Mouse (Mus musculus): ENCODE measurements at regions not wholly inside any gene's neighbourhood (a gene's known extent, or its start where the extent isn't known, plus 50 kb on each side); places are given as distances from the start of the nearest gene placed in this dataset.

GRCm38 (mm10) chr3:70138926-70139325 lies 131.5 kb downstream of the Otol1 start:
- Histone ChIP-seq H3K4me1 (0 out of 2 replicates have a peak, but pooled peaks cover 5% of the 10 kb centered on the region), H3K27me3 (no peaks in the 10 kb centered on the region), H3K27ac (no peak overlapping the region), H3K9ac (no peak overlapping the region), H3K9me3 (no peaks in the 10 kb centered on the region), H3K4me2 (replicated peaks) (no peak overlapping the region), H3K36me3 (no peaks in the 10 kb centered on the region), H3K4me3 (no peak overlapping the region)
- no peak for ATAC-seq (ENCODE audit: insufficient number of reproducible peaks, insufficient read depth, low FRiP score, low TSS enrichment)
- 33% methylated on average over 4 of the region's 4 CpGs for WGBS

DNA sequence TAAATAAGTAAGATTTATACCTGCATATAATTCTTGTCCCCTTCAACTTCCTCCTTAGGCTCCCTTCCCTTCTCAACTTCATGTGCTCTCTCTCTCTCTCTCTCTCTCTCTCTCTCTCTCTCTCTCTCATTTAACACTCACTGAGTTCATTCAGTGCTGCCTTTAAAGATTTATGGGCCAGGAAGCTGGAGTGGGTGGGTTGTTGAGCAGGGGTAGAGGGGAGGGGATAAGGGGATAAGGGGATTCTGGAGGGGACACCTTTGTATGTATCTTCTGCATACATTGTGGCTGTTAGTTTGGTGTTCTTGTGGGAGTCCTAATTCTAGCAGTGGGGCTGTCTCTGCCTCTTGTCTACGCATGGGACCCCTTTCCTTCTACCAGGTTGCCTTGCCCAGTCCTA lies 138.3 kb downstream of the Otol1 start:
- Histone ChIP-seq H3K27me3 (no peaks in the 10 kb centered on the region), H3K9ac (no peak overlapping the region), H3K27ac (no peak overlapping the region), H3K36me3 (no peaks in the 10 kb centered on the region), H3K4me1 (0 out of 2 replicates have a peak, but pooled peaks cover 5% of the 10 kb centered on the region), H3K4me3 (no peak overlapping the region), H3K9me3 (no peaks in the 10 kb centered on the region), H3K4me2 (replicated peaks) (no peak overlapping the region)
- 67% methylated on average over 1 of the region's 1 CpGs for WGBS
- no peak for ATAC-seq (ENCODE audit: insufficient number of reproducible peaks, insufficient read depth, low FRiP score, low TSS enrichment)

GRCm38 (mm10) chr3:70151156-70151555 lies 143.7 kb downstream of the Otol1 start:
- Histone ChIP-seq H3K4me3 (no peak overlapping the region), H3K27ac (no peak overlapping the region), H3K36me3 (no peaks in the 10 kb centered on the region), H3K9ac (no peak overlapping the region), H3K27me3 (no peaks in the 10 kb centered on the region), H3K4me1 (no peaks in the 10 kb centered on the region), H3K4me2 (replicated peaks) (no peak overlapping the region), H3K9me3 (no peaks in the 10 kb centered on the region)
- ATAC-seq (ENCODE audit: insufficient number of reproducible peaks, insufficient read depth, low FRiP score, low TSS enrichment) = no peak
- 49% methylated on average over 5 of the region's 5 CpGs for WGBS

GRCm38 (mm10) chr3:70160043-70160442 lies 152.6 kb downstream of the Otol1 start:
- Histone ChIP-seq H3K27ac (no peak overlapping the region), H3K9ac (no peak overlapping the region), H3K4me3 (no peak overlapping the region), H3K36me3 (no peaks in the 10 kb centered on the region), H3K9me3 (no peaks in the 10 kb centered on the region), H3K27me3 (no peaks in the 10 kb centered on the region), H3K4me1 (no peaks in the 10 kb centered on the region), H3K4me2 (replicated peaks) (no peak overlapping the region)
- no peak for ATAC-seq (ENCODE audit: insufficient number of reproducible peaks, insufficient read depth, low FRiP score, low TSS enrichment)
- 67% methylated on average over 9 of the region's 9 CpGs for WGBS

- H3K9me3 ChIP-seq = no peaks in the 10 kb centered on the region
- ATAC-seq (ENCODE audit: insufficient number of reproducible peaks, insufficient read depth, low FRiP score, low TSS enrichment) = no peak
- 53% methylated on average over 4 of the region's 4 CpGs for WGBS
Observed at GRCm38 (mm10) chr3:70171667-70172066, 164.3 kb downstream of the Otol1 start.

DNA sequence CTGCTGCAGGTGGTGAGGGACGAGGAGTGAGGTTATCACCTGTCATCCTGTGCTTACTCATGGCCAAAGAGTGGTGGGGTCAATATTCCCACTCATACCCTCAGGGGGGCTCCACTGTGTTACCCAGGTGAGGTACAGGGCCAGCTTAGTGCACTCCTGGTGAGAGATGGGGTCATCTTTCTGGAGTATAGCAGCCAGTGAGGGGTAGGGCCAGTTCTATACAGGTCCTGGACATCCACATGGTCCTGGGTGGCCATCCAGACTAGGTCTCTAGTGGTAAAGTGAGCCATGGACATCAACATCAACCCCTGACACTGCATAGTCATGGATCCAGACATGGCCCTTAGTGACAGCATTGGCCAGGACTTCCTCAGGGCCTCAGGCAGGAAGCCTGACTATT lies 169.0 kb downstream of the Otol1 start:
- Histone ChIP-seq H3K27ac (no peak overlapping the region), H3K4me1 (no peaks in the 10 kb centered on the region), H3K4me3 (no peak overlapping the region), H3K27me3 (no peaks in the 10 kb centered on the region), H3K9ac (no peak overlapping the region), H3K36me3 (no peaks in the 10 kb centered on the region), H3K4me2 (replicated peaks) (no peak overlapping the region), H3K9me3 (no peaks in the 10 kb centered on the region)
- WGBS = 65% methylated on average over 1 of the region's 1 CpGs
- ATAC-seq (ENCODE audit: insufficient number of reproducible peaks, insufficient read depth, low FRiP score, low TSS enrichment) = no peak

More at GRCm38 (mm10) chr3:70171667-70172066, 164.3 kb downstream of the Otol1 start:
- Histone ChIP-seq H3K4me2 (replicated peaks) (no peak overlapping the region), H3K36me3 (no peaks in the 10 kb centered on the region), H3K27me3 (no peaks in the 10 kb centered on the region), H3K27ac (no peak overlapping the region), H3K4me1 (no peaks in the 10 kb centered on the region), H3K4me3 (no peak overlapping the region), H3K9ac (no peak overlapping the region)

GRCm38 (mm10) chr3:70181611-70182010 lies 174.2 kb downstream of the Otol1 start:
- H3K27ac ChIP-seq = no peak overlapping the region
- WGBS = 58% methylated on average over 3 of the region's 3 CpGs
- no peak overlapping the region for H3K4me2 ChIP-seq (replicated peaks)
- ATAC-seq (ENCODE audit: insufficient number of reproducible peaks, insufficient read depth, low FRiP score, low TSS enrichment) = no peak
- H3K27me3 ChIP-seq = no peaks in the 10 kb centered on the region
- H3K9me3 ChIP-seq = no peaks in the 10 kb centered on the region
- H3K4me1 ChIP-seq = no peaks in the 10 kb centered on the region
- no peak overlapping the region for H3K4me3 ChIP-seq
- no peaks in the 10 kb centered on the region for H3K36me3 ChIP-seq
- H3K9ac ChIP-seq = no peak overlapping the region

GRCm38 (mm10) chr3:70190741-70191140 lies 183.3 kb downstream of the Otol1 start:
- no peak overlapping the region for H3K4me3 ChIP-seq
- ATAC-seq (ENCODE audit: insufficient number of reproducible peaks, insufficient read depth, low FRiP score, low TSS enrichment) = no peak
- no peaks in the 10 kb centered on the region for H3K27me3 ChIP-seq
- no peak overlapping the region for H3K27ac ChIP-seq
- H3K4me1 ChIP-seq = no peaks in the 10 kb centered on the region
- no peaks in the 10 kb centered on the region for H3K9me3 ChIP-seq
- H3K36me3 ChIP-seq = no peaks in the 10 kb centered on the region
- no peak overlapping the region for H3K9ac ChIP-seq
- H3K4me2 ChIP-seq (replicated peaks) = no peak overlapping the region

GRCm38 (mm10) chr3:70196671-70197070 lies 189.3 kb downstream of the Otol1 start:
- no peak overlapping the region for H3K27ac ChIP-seq
- 87% methylated on average over 3 of the region's 3 CpGs for WGBS
- no peaks in the 10 kb centered on the region for H3K27me3 ChIP-seq
- H3K36me3 ChIP-seq = no peaks in the 10 kb centered on the region
- no peak overlapping the region for H3K4me2 ChIP-seq (replicated peaks)
- H3K4me3 ChIP-seq = no peak overlapping the region
- ATAC-seq (ENCODE audit: insufficient number of reproducible peaks, insufficient read depth, low FRiP score, low TSS enrichment) = no peak
- no peaks in the 10 kb centered on the region for H3K4me1 ChIP-seq
- H3K9ac ChIP-seq = no peak overlapping the region
- no peaks in the 10 kb centered on the region for H3K9me3 ChIP-seq

- WGBS = 69% methylated on average over 3 of the region's 3 CpGs
- no peak for ATAC-seq (ENCODE audit: insufficient number of reproducible peaks, insufficient read depth, low FRiP score, low TSS enrichment)
- no peaks in the 10 kb centered on the region for H3K9me3 ChIP-seq
- no peak overlapping the region for H3K4me3 ChIP-seq
- no peaks in the 10 kb centered on the region for H3K36me3 ChIP-seq
- H3K27me3 ChIP-seq = no peaks in the 10 kb centered on the region
- no peak overlapping the region for H3K4me2 ChIP-seq (replicated peaks)
- no peaks in the 10 kb centered on the region for H3K4me1 ChIP-seq
- no peak overlapping the region for H3K27ac ChIP-seq
- no peak overlapping the region for H3K9ac ChIP-seq
Observed at GRCm38 (mm10) chr3:70198890-70199289, 191.5 kb downstream of the Otol1 start.

DNA sequence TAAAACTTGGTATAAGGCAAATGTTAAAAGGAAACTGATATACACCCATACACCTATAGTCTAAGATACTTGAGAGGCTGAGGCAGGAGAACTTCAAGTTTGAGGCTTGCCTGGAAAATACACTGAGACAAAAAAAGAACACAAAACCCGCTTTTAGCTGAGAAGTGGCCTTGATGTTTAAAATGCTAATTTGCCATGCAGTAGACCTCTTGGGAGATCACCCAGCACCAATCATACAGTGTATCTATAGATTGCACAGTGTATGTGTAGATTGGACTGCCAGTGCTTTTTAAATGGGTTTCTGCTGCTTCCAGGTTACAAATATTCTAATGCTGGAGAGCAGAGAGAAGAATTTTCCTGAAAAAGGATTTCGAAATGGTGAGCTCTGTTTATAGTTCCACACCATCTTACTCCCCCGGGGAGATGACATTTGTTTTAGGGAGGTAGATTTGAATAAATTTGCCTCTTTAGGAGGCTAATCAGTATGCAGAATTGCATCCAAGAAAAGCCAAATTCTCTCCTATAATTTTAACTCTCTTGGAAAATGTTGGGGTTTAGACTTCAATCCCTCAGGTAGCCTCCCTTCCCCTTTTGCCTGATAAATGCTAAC lies 194.0 kb downstream of the Otol1 start:
- Histone ChIP-seq H3K4me2 (replicated peaks) (no peak overlapping the region), H3K27ac (no peak overlapping the region), H3K36me3 (no peaks in the 10 kb centered on the region), H3K9me3 (no peaks in the 10 kb centered on the region), H3K4me1 (no peaks in the 10 kb centered on the region), H3K27me3 (no peaks in the 10 kb centered on the region), H3K9ac (no peak overlapping the region), H3K4me3 (no peak overlapping the region)
- ATAC-seq (ENCODE audit: insufficient number of reproducible peaks, insufficient read depth, low FRiP score, low TSS enrichment) = no peak
- 78% methylated on average over 3 of the region's 3 CpGs for WGBS

- no peak for ATAC-seq (ENCODE audit: insufficient number of reproducible peaks, insufficient read depth, low FRiP score, low TSS enrichment)
- no peak overlapping the region for H3K9ac ChIP-seq
- no peaks in the 10 kb centered on the region for H3K4me1 ChIP-seq
- no peak overlapping the region for H3K4me2 ChIP-seq (replicated peaks)
- 85% methylated on average over 3 of the region's 3 CpGs for WGBS
- H3K36me3 ChIP-seq = no peaks in the 10 kb centered on the region
- no peak overlapping the region for H3K27ac ChIP-seq
- H3K9me3 ChIP-seq = no peaks in the 10 kb centered on the region
- no peak overlapping the region for H3K4me3 ChIP-seq
- no peaks in the 10 kb centered on the region for H3K27me3 ChIP-seq
Observed at GRCm38 (mm10) chr3:70215195-70215594, 207.8 kb downstream of the Otol1 start.

GRCm38 (mm10) chr3:70216096-70216495 lies 208.7 kb downstream of the Otol1 start:
- no peak for ATAC-seq (ENCODE audit: insufficient number of reproducible peaks, insufficient read depth, low FRiP score, low TSS enrichment)
- H3K9me3 ChIP-seq = no peaks in the 10 kb centered on the region
- whole genome bisulfite sequencing = 82% methylated on average over 1 of the region's 1 CpGs
- no peaks in the 10 kb centered on the region for H3K4me1 ChIP-seq
- H3K4me3 ChIP-seq = no peak overlapping the region
- no peak overlapping the region for H3K27ac ChIP-seq
- H3K4me2 ChIP-seq (replicated peaks) = no peak overlapping the region
- no peaks in the 10 kb centered on the region for H3K27me3 ChIP-seq
- H3K36me3 ChIP-seq = no peaks in the 10 kb centered on the region
- no peak overlapping the region for H3K9ac ChIP-seq
